Mouse (Mus musculus): ENCODE data around the gene Pde6h.

GRCm38 (mm10) chr6:136955240-136955639 lies 31.6 kb downstream of the Pde6h start:
- TF ChIP-seq CTCF (IDR thresholded peaks at IDR 0.05; ENCODE audit: borderline replicate concordance, insufficient read depth, low read depth, low read length), result no peak
- no peak for TF ChIP-seq POLR2A (IDR thresholded peaks at IDR 0.05; ENCODE audit: borderline replicate concordance, insufficient read depth, low read length)

Measured in cerebellum, adult 2 months (tissue).